Mouse (Mus musculus) layer of hippocampus, adult 8-10 months (tissue): Measurements from ENCODE around the gene Cabp4. TPM values are rescaled to one million over a fixed set of nuclear protein-coding genes. Genes with fewer than 3 reads are reported as not detected.

Experiments used
- total RNA-seq, 4 experiments: library from RNA; stranded (reverse); gene quantifications; 2 replicates each; pipeline ENCODE4 v1.2.4; 2022

Cabp4 gene
- total RNA-seq, 4 experiments from 2014 or later, result 0.68 TPM; not detected in 3

Other genes with a start within 250 kb of the Cabp4 start
- 10 to 100 TPM; 19.4 to 39.9 (median 30.6) TPM for gene Tcirg1, start 236.9 kb downstream of the Cabp4 start, total RNA-seq
- 100 to 1,000 TPM; 114 to 145 (median 126) TPM for gene Ndufs8, start 231.3 kb downstream of the Cabp4 start, total RNA-seq
- gene Aldh3b1, start 214.2 kb downstream of the Cabp4 start, total RNA-seq, result 1 to 10 TPM; 3.5 to 7.6 (median 5.5) TPM
- gene Unc93b1, start 208.8 kb downstream of the Cabp4 start, total RNA-seq, result 10 to 100 TPM; 12.1 to 49.4 (median 31.1) TPM
- not detected for gene Aldh3b3, start 185.4 kb downstream of the Cabp4 start, total RNA-seq
- 1 to 10 TPM in 2 of 4 experiments, under 1 TPM in 2; 0.47 to 1.3 (median 0.90) TPM for gene Aldh3b2, start 171.7 kb downstream of the Cabp4 start, total RNA-seq
- gene Acy3, start 157.5 kb downstream of the Cabp4 start, total RNA-seq, result 1 to 10 TPM; 1.5 to 2.7 (median 1.7) TPM
- gene Tbx10, start 151.3 kb downstream of the Cabp4 start, total RNA-seq, result not detected
- 1 to 10 TPM; 7.7 to 9.4 (median 8.7) TPM for gene Nudt8, start 143.5 kb downstream of the Cabp4 start, total RNA-seq
- gene Gm49405, start 143.4 kb downstream of the Cabp4 start, total RNA-seq, result 1 to 10 TPM in 3 of 4 experiments, under 1 TPM in 1; 0.86 to 2.4 (median 1.7) TPM
- gene Doc2g, start 140.7 kb downstream of the Cabp4 start, total RNA-seq, result 1 to 10 TPM; 1.6 to 3.5 (median 3.0) TPM
- 100 to 1,000 TPM; 246 to 277 (median 263) TPM for gene Ndufv1, start 131.2 kb downstream of the Cabp4 start, total RNA-seq
- gene Gstp1, start 106.0 kb downstream of the Cabp4 start, total RNA-seq, result 100 to 1,000 TPM; 395 to 468 (median 434) TPM
- 10 to 100 TPM; 44.8 to 75.0 (median 48.9) TPM for gene Gstp2, start 98.0 kb downstream of the Cabp4 start, total RNA-seq
- gene Gstp3, start 84.5 kb downstream of the Cabp4 start, total RNA-seq, result not detected
- not detected for gene Cabp2, start 62.5 kb downstream of the Cabp4 start, total RNA-seq
- gene Cdk2ap2, start 46.9 kb downstream of the Cabp4 start, total RNA-seq, result 10 to 100 TPM; 27.6 to 38.9 (median 31.5) TPM
- gene Pitpnm1, start 44.0 kb downstream of the Cabp4 start, total RNA-seq, result 100 to 1,000 TPM; 180 to 200 (median 193) TPM
- gene Aip, start 18.2 kb downstream of the Cabp4 start, total RNA-seq, result 100 to 1,000 TPM; 117 to 127 (median 123) TPM
- gene Gpr152, start 4.2 kb downstream of the Cabp4 start, total RNA-seq, result under 1 TPM in 1 of 4 experiments, not detected in 3; 0.07 TPM
- gene Coro1b, start 4.6 kb upstream of the Cabp4 start, total RNA-seq, result 10 to 100 TPM; 83.8 to 99.0 (median 98.2) TPM
- 1 to 10 TPM; 1.3 to 4.4 (median 1.6) TPM for gene Ptprcap, start 9.6 kb upstream of the Cabp4 start, total RNA-seq
- gene Rps6kb2, start 19.3 kb upstream of the Cabp4 start, total RNA-seq, result 10 to 100 TPM; 30.1 to 44.3 (median 41.1) TPM
- gene Carns1, start 31.4 kb upstream of the Cabp4 start, total RNA-seq, result 10 to 100 TPM in 1 of 4 experiments, 1 to 10 TPM in 3; 6.3 to 10.1 (median 8.9) TPM
- 1 to 10 TPM in 3 of 4 experiments, under 1 TPM in 1; 0.66 to 2.0 (median 1.4) TPM for gene Tbc1d10c, start 47.3 kb upstream of the Cabp4 start, total RNA-seq
- 100 to 1,000 TPM; 255 to 271 (median 266) TPM for gene Ppp1ca, start 48.0 kb upstream of the Cabp4 start, total RNA-seq
- 10 to 100 TPM in 2 of 4 experiments, 1 to 10 TPM in 2; 8.7 to 11.6 (median 9.7) TPM for gene Rad9a, start 57.6 kb upstream of the Cabp4 start, total RNA-seq
- 1 to 10 TPM in 3 of 4 experiments, under 1 TPM in 1; 0.70 to 3.3 (median 1.9) TPM for gene Clcf1, start 70.2 kb upstream of the Cabp4 start, total RNA-seq
- not detected for gene AC109138.7, start 70.3 kb upstream of the Cabp4 start, total RNA-seq
- 10 to 100 TPM; 13.3 to 25.1 (median 18.5) TPM for gene Pold4, start 87.9 kb upstream of the Cabp4 start, total RNA-seq
- 10 to 100 TPM; 64.8 to 79.5 (median 68.0) TPM for gene Ssh3, start 125.1 kb upstream of the Cabp4 start, total RNA-seq
- 10 to 100 TPM; 60.3 to 77.2 (median 67.3) TPM for gene Ankrd13d, start 139.1 kb upstream of the Cabp4 start, total RNA-seq
- gene Grk2, start 162.2 kb upstream of the Cabp4 start, total RNA-seq, result 100 to 1,000 TPM; 174 to 191 (median 186) TPM